Mouse (Mus musculus) layer of hippocampus, postnatal 10 days (tissue): ENCODE measurements at regions not wholly inside any gene's neighbourhood (a gene's known extent, or its start where the extent isn't known, plus 50 kb on each side); places are given as distances from the start of the nearest gene placed in this dataset.

ENCODE experiments used
- DNase-seq, 2 experiments: peaks; one replicate each; pipeline ENCODE4 v3.0.0; 2021; ENCODE audit warnings: low spot score in 2 of 2

GRCm38 (mm10) chr2:48617141-48617699, 196.7 kb upstream of the Acvr2a start:
- DNase-seq, result no peak

GRCm38 (mm10) chr2:48619042-48619441, 194.9 kb upstream of the Acvr2a start:
- DNase-seq, result no peak

- DNase-seq, result no peak
Measured at GRCm38 (mm10) chr2:48620815-48621214, 193.1 kb upstream of the Acvr2a start.

- no peak for DNase-seq
Measured at GRCm38 (mm10) chr2:48622316-48622715, 191.6 kb upstream of the Acvr2a start.

GRCm38 (mm10) chr2:48624040-48624439, 189.9 kb upstream of the Acvr2a start:
- no peak for DNase-seq

GRCm38 (mm10) chr2:48624461-48624860, 189.4 kb upstream of the Acvr2a start:
- DNase-seq, result no peak

- DNase-seq, result no peak
Measured at GRCm38 (mm10) chr2:48627011-48627410, 186.9 kb upstream of the Acvr2a start.

- no peak for DNase-seq
Measured at GRCm38 (mm10) chr2:48629106-48630050, 184.5 kb upstream of the Acvr2a start.

GRCm38 (mm10) chr2:48634456-48635174, 179.3 kb upstream of the Acvr2a start:
- no peak for DNase-seq

GRCm38 (mm10) chr2:48636108-48636507, 177.8 kb upstream of the Acvr2a start:
- DNase-seq, result no peak

GRCm38 (mm10) chr2:48644114-48644513, 169.8 kb upstream of the Acvr2a start:
- DNase-seq, result no peak

- DNase-seq, result no peak
Measured at GRCm38 (mm10) chr2:48650281-48650680, 163.6 kb upstream of the Acvr2a start.

- no peak for DNase-seq
Measured at GRCm38 (mm10) chr2:48661222-48661621, 152.7 kb upstream of the Acvr2a start.

GRCm38 (mm10) chr2:48665103-48665502, 148.8 kb upstream of the Acvr2a start:
- no peak for DNase-seq

- no peak for DNase-seq
Measured at GRCm38 (mm10) chr2:48689098-48689497, 124.8 kb upstream of the Acvr2a start.

- no peak for DNase-seq
Measured at GRCm38 (mm10) chr2:48694509-48694908, 119.4 kb upstream of the Acvr2a start.

GRCm38 (mm10) chr2:48700886-48701285, 113.0 kb upstream of the Acvr2a start:
- DNase-seq, result no peak

GRCm38 (mm10) chr2:48705103-48705804, 108.7 kb upstream of the Acvr2a start:
- DNase-seq, result no peak

GRCm38 (mm10) chr2:48705805-48706150, 108.1 kb upstream of the Acvr2a start:
- DNase-seq, result no peak

- no peak for DNase-seq
Measured at GRCm38 (mm10) chr2:48706188-48706587, 107.7 kb upstream of the Acvr2a start.

GRCm38 (mm10) chr2:48716206-48716605, 97.7 kb upstream of the Acvr2a start:
- no peak for DNase-seq
